Mouse (Mus musculus): ENCODE measurements around the gene Scarb2.

DNA sequence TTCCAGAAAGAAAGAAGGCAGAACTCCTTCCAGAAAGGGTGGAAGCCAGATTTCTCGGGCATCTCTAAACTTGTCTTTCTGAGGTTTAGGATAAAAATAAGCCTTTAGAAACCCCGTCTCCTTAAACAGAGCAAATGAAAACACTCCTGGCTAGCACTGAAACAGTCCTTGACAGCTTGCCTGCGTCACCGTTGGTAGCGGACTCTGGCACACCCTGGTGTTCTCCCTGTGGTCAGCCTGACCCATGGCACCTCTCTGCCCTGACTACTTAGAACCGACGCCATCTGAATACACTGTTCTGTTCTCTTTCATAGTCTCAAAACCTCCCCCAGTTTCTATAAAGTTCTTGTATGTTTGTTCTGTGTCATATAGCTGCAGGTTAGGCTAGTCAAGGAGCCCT is 17.7 kb downstream of the Scarb2 start:
- TF ChIP-seq CTCF (IDR thresholded peaks at IDR 0.05; ENCODE audit: insufficient read depth, low read length) (peak; percentile 37; the same call in 1 of the 2 replicates), POLR2A (IDR thresholded peaks at IDR 0.05; ENCODE audit: borderline replicate concordance, extremely low read depth, low read depth, low read length) (no peak)

Data from lung, adult 2 months (tissue).